Mouse (Mus musculus) thymus, postnatal 4 days (tissue): ENCODE measurements at regions not wholly inside any gene's neighbourhood (a gene's known extent, or its start where the extent isn't known, plus 50 kb on each side); places are given as distances from the start of the nearest gene placed in this dataset.

Experiments used
- DNase-seq: peaks from one replicate; pipeline ENCODE4 v3.0.0; 2021

GRCm38 (mm10) chr15:50246418-50247186 is 3638.1 kb upstream of the Gm7489 start:
- no peak for DNase-seq

- DNase-seq: no peak
Measured at GRCm38 (mm10) chr15:50260057-50260456, 3624.6 kb upstream of the Gm7489 start.

- peak; percentile 62 for DNase-seq
Measured at GRCm38 (mm10) chr15:50261245-50261872, 3623.3 kb upstream of the Gm7489 start.

GRCm38 (mm10) chr15:50267542-50267941 is 3617.2 kb upstream of the Gm7489 start:
- DNase-seq: no peak

- DNase-seq: no peak
Measured at GRCm38 (mm10) chr15:50271646-50272045, 3613.1 kb upstream of the Gm7489 start.

- no peak for DNase-seq
Measured at GRCm38 (mm10) chr15:50282576-50282975, 3602.1 kb upstream of the Gm7489 start.

- no peak for DNase-seq
Measured at GRCm38 (mm10) chr15:50283491-50283890, 3601.2 kb upstream of the Gm7489 start.

GRCm38 (mm10) chr15:50301831-50302230 is 3582.9 kb upstream of the Gm7489 start:
- DNase-seq: no peak

GRCm38 (mm10) chr15:50304085-50304484 is 3580.6 kb upstream of the Gm7489 start:
- DNase-seq: no peak

GRCm38 (mm10) chr15:50320796-50321195 is 3563.9 kb upstream of the Gm7489 start:
- DNase-seq: peak; percentile 20

GRCm38 (mm10) chr15:50345536-50345935 is 3539.2 kb upstream of the Gm7489 start:
- no peak for DNase-seq

GRCm38 (mm10) chr15:50346953-50347352 is 3537.8 kb upstream of the Gm7489 start:
- no peak for DNase-seq

GRCm38 (mm10) chr15:50360033-50360988 is 3524.4 kb upstream of the Gm7489 start:
- no peak for DNase-seq

- DNase-seq: peak; percentile 28
Measured at GRCm38 (mm10) chr15:50361334-50361733, 3523.4 kb upstream of the Gm7489 start.

- no peak for DNase-seq
Measured at GRCm38 (mm10) chr15:50361751-50362507, 3522.8 kb upstream of the Gm7489 start.

GRCm38 (mm10) chr15:50400006-50400781 is 3484.5 kb upstream of the Gm7489 start:
- DNase-seq: no peak

GRCm38 (mm10) chr15:50401386-50401785 is 3483.3 kb upstream of the Gm7489 start:
- no peak for DNase-seq

- DNase-seq: no peak
Measured at GRCm38 (mm10) chr15:50402551-50402950, 3482.2 kb upstream of the Gm7489 start.

- DNase-seq: no peak
Measured at GRCm38 (mm10) chr15:50403883-50404282, 3480.8 kb upstream of the Gm7489 start.

- DNase-seq: no peak
Measured at GRCm38 (mm10) chr15:50408985-50409384, 3475.7 kb upstream of the Gm7489 start.

GRCm38 (mm10) chr15:50417641-50418040 is 3467.1 kb upstream of the Gm7489 start:
- no peak for DNase-seq
